Mouse (Mus musculus): ENCODE measurements around the gene Ptprm. TPM values are rescaled to one million over a fixed set of nuclear protein-coding genes. Genes with fewer than 3 reads are reported as not detected.

Ptprm gene
- polyA plus RNA-seq, 2 experiments: 0.66 to 0.79 TPM

DNA sequence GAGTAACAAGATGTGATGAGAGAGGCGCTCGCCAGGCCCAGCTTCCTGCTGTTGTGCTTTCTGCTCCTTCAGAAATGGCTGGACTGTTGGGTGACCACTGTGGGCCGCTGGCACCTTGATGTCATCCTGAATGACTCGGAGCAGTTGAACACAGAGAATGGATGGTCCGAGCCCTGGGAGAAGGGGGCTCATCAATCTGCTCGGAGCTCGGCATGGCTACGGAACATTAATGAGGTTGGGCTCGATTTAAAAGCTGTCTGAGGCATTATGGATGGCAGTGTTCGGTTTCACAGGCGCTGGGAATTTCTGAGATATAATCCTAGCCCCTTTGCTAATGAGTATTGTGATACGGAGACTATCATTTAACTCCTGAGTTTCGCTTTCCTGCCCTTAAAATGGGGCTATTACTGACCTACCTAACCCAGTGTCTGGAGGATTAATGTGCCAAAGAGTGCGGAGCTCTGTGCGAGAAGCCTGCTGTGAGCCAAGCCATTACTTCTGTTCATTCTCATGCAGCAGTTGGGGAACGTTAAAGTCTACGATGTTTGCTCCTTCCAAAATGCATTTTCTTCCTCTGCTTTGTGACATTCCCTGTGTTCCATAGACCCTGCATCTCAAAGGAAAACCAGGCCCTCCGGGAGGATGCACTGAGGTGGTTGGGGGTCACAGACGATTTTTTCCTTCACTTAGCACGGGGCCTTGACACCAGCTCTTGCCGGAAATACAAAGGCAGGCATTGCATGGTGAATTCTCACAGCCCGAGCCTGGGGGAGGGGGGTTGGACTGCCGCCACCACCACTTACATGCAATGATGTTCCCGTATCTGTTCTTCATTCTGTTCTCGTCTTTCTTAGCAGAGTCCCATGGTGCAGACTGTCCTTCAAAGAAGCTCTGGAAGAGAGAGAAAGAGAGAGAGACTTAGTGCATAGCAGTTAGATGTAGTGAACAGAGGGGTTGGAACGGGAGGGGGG, 592.6 kb downstream of the Ptprm start:
- Histone ChIP-seq H3K9me3 (ENCODE audit: control insufficient read depth, low read length) (no peaks in the 10 kb centered on the region), H3K36me3 (replicated peaks; ENCODE audit: control insufficient read depth, insufficient read depth, low read depth) (no peaks in the 10 kb centered on the region), H3K4me2 (ENCODE audit: low read depth) (no peak overlapping the region), H3K4me1 (replicated peaks; ENCODE audit: control insufficient read depth in 2 of 2, insufficient read depth in 2 of 2, low read length in 1 of 2) (no peaks in the 10 kb centered on the region), H3K4me3 (ENCODE audit: insufficient read depth in 1 of 2, low read depth in 2 of 2, low read length in 2 of 2) (no peak overlapping the region), H3K9ac (replicated peaks) (no peak overlapping the region), H3K27me3 (ENCODE audit: control insufficient read depth, insufficient read depth, low read length) (no peaks in the 10 kb centered on the region), H3K27ac (no peak overlapping the region)
- 70% methylated on average over 26 of the region's 26 CpGs for WGBS (ENCODE audit: insufficient replicate concordance)
- DNase-seq (ENCODE audit: low read depth in 3 of 3, low spot score in 3 of 3) (no peak), ATAC-seq (ENCODE audit: insufficient read depth) (no peak)
- TF ChIP-seq EP300 (IDR thresholded peaks at IDR 0.05; ENCODE audit: low read depth) (no peak), CTCF (IDR thresholded peaks at IDR 0.05; ENCODE audit: low read depth) (no peak)

DNA sequence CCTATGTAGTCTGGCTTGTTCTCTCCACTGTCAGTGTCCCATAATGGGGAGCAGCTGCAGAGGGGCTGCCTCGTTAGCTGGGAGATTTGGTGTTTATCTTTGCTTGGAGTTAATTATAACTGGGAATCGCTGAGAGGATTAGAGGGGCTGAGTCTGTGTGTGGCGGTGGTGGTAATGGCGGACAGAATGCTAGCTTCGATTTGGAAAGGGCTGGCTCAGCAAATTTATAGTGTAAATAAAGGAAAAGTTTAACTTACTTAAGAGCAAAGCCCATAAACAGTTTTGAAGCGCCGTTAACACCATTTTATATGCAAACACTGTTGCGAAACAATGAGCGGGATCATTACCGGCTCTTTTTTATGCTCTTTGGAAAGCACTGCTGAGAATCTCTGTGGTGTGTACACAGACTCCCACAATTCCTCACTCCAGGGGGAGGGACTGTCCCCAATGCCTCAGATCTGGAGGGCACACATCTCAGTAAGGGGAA, 597.2 kb downstream of the Ptprm start:
- WGBS (ENCODE audit: insufficient replicate concordance): 53% methylated on average over 10 of the region's 10 CpGs
- Histone ChIP-seq H3K4me1 (replicated peaks; ENCODE audit: control insufficient read depth in 2 of 2, insufficient read depth in 2 of 2, low read length in 1 of 2) (no peaks in the 10 kb centered on the region), H3K36me3 (replicated peaks; ENCODE audit: control insufficient read depth, insufficient read depth, low read depth) (no peaks in the 10 kb centered on the region), H3K4me3 (ENCODE audit: insufficient read depth in 1 of 2, low read depth in 2 of 2, low read length in 2 of 2) (no peak overlapping the region), H3K9ac (replicated peaks) (no peak overlapping the region), H3K27me3 (ENCODE audit: control insufficient read depth, insufficient read depth, low read length) (no peaks in the 10 kb centered on the region), H3K27ac (no peak overlapping the region), H3K4me2 (ENCODE audit: low read depth) (peak overlapping the region; percentile 24; the same call in 1 of the 2 replicates), H3K9me3 (ENCODE audit: control insufficient read depth, low read length) (no peaks in the 10 kb centered on the region)
- no peak for DNase-seq (ENCODE audit: low read depth in 3 of 3, low spot score in 3 of 3)
- TF ChIP-seq EP300 (IDR thresholded peaks at IDR 0.05; ENCODE audit: low read depth) (no peak), CTCF (IDR thresholded peaks at IDR 0.05; ENCODE audit: low read depth) (no peak)
- ATAC-seq (ENCODE audit: insufficient read depth): no peak

DNA sequence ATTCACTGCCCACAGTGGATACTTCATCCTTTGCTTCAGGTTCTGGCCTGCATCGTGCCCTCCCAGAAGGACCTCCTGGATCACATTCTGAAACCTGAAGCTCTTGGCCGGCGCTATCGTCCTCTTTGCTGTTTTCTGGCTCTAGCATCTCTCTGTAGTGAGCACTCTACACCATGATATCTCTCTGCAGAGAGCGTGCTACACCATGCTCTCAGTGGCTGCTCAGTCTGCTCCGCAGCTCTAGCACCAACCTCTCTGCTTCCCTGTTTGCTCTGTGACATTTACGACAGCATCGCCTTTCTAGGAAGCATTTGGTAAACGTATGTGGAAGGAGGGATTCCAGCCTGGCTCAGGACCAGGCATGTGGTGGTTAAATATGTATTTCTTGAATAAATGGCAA, 597.8 kb downstream of the Ptprm start:
- H3K4me3 ChIP-seq (ENCODE audit: insufficient read depth in 1 of 2, low read depth in 2 of 2, low read length in 2 of 2): no peak overlapping the region
- no peaks in the 10 kb centered on the region for H3K4me1 ChIP-seq (replicated peaks; ENCODE audit: control insufficient read depth in 2 of 2, insufficient read depth in 2 of 2, low read length in 1 of 2)
- ATAC-seq (ENCODE audit: insufficient read depth) (no peak), DNase-seq (ENCODE audit: low read depth in 3 of 3, low spot score in 3 of 3) (no peak)
- no peaks in the 10 kb centered on the region for H3K9me3 ChIP-seq (ENCODE audit: control insufficient read depth, low read length)
- WGBS (ENCODE audit: insufficient replicate concordance): 70% methylated on average over 9 of the region's 9 CpGs
- no peaks in the 10 kb centered on the region for H3K27me3 ChIP-seq (ENCODE audit: control insufficient read depth, insufficient read depth, low read length)
- no peak overlapping the region for H3K9ac ChIP-seq (replicated peaks)
- H3K4me2 ChIP-seq (ENCODE audit: low read depth): no peak overlapping the region
- H3K27ac ChIP-seq: no peak overlapping the region
- TF ChIP-seq EP300 (IDR thresholded peaks at IDR 0.05; ENCODE audit: low read depth) (no peak), CTCF (IDR thresholded peaks at IDR 0.05; ENCODE audit: low read depth) (no peak)
- no peaks in the 10 kb centered on the region for H3K36me3 ChIP-seq (replicated peaks; ENCODE audit: control insufficient read depth, insufficient read depth, low read depth)

DNA sequence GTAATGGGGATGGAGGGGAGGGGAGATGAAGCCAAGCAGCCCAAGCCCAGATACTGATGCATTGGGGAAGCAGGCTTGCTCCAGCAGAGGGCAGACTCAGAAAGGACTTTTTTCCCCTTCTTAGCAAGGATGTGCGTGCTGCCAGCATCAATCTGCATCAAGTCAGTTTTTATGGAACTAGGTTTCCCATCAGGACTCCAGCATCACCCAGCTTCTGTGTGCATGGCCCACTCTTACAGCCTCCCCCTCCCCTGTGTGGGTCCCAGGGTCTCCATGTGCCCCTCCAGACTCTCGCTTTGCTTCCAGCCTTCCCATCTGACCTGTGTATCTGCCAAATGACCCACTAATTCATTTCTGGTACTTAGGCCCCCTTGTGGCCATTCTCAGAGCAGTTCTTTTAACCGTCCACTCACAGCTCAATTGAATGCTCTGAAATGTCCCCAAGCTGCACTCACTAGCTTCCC, 599.0 kb downstream of the Ptprm start:
- H3K4me3 ChIP-seq (ENCODE audit: insufficient read depth in 1 of 2, low read depth in 2 of 2, low read length in 2 of 2): no peak overlapping the region
- WGBS (ENCODE audit: insufficient replicate concordance): 45% methylated on average over 3 of the region's 3 CpGs
- ATAC-seq (ENCODE audit: insufficient read depth) (no peak), DNase-seq (ENCODE audit: low read depth in 3 of 3, low spot score in 3 of 3) (no peak)
- H3K27me3 ChIP-seq (ENCODE audit: control insufficient read depth, insufficient read depth, low read length): no peaks in the 10 kb centered on the region
- no peaks in the 10 kb centered on the region for H3K9me3 ChIP-seq (ENCODE audit: control insufficient read depth, low read length)
- H3K36me3 ChIP-seq (replicated peaks; ENCODE audit: control insufficient read depth, insufficient read depth, low read depth): no peaks in the 10 kb centered on the region
- no peak overlapping the region for H3K9ac ChIP-seq (replicated peaks)
- H3K4me1 ChIP-seq (replicated peaks; ENCODE audit: control insufficient read depth in 2 of 2, insufficient read depth in 2 of 2, low read length in 1 of 2): no peaks in the 10 kb centered on the region
- no peak overlapping the region for H3K27ac ChIP-seq
- H3K4me2 ChIP-seq (ENCODE audit: low read depth): no peak overlapping the region
- TF ChIP-seq CTCF (IDR thresholded peaks at IDR 0.05; ENCODE audit: low read depth) (peak; percentile 53), EP300 (IDR thresholded peaks at IDR 0.05; ENCODE audit: low read depth) (no peak)

DNA sequence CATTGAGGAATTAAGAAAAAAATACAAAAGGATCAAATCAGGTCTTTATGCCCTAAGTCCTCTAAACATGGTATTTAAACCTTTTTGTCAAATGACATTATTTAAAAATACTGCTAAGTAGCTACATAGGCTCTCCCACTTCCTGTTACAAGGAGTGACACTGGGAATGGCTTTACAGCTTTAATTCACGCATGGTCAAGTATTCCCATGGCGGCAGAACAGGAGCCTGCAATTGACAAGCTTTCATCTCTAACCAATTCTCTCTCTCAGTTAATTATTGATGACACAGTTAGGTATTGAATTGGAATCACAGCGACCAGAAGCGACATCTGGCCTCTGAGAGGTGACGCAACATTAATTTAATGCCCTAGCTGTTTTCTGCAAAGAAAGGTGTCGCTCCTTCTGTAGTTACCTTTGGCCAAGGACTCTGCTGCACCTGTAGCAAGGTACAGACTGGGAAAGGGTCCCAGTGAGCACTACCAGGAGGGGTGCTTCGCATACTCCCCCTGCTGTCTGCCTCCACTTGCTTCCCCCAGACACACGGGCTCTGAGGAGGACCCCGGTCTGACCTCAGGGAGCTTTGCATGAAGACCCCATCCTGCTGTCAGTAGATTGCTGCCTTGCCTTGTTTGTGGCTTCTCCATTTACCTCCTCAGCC, 599.9 kb downstream of the Ptprm start:
- no peak overlapping the region for H3K27ac ChIP-seq
- ATAC-seq (ENCODE audit: insufficient read depth): no peak
- TF ChIP-seq EP300 (IDR thresholded peaks at IDR 0.05; ENCODE audit: low read depth) (no peak), CTCF (IDR thresholded peaks at IDR 0.05; ENCODE audit: low read depth) (no peak)
- H3K27me3 ChIP-seq (ENCODE audit: control insufficient read depth, insufficient read depth, low read length): no peaks in the 10 kb centered on the region
- DNase-seq (ENCODE audit: low read depth in 3 of 3, low spot score in 3 of 3): no peak
- no peak overlapping the region for H3K9ac ChIP-seq (replicated peaks)
- H3K36me3 ChIP-seq (replicated peaks; ENCODE audit: control insufficient read depth, insufficient read depth, low read depth): no peaks in the 10 kb centered on the region
- H3K4me3 ChIP-seq (ENCODE audit: insufficient read depth in 1 of 2, low read depth in 2 of 2, low read length in 2 of 2): no peak overlapping the region
- no peaks in the 10 kb centered on the region for H3K9me3 ChIP-seq (ENCODE audit: control insufficient read depth, low read length)
- H3K4me2 ChIP-seq (ENCODE audit: low read depth): no peak overlapping the region
- 62% methylated on average over 9 of the region's 9 CpGs for WGBS (ENCODE audit: insufficient replicate concordance)
- H3K4me1 ChIP-seq (replicated peaks; ENCODE audit: control insufficient read depth in 2 of 2, insufficient read depth in 2 of 2, low read length in 1 of 2): no peaks in the 10 kb centered on the region

All from liver, embryonic 14.5 days (tissue).